Mouse (Mus musculus) heart, embryonic 14.5 days (tissue): Measurements from ENCODE around the gene Galnt14. TPM values are rescaled to one million over a fixed set of nuclear protein-coding genes. Genes with fewer than 3 reads are reported as not detected.

Source experiments
- ATAC-seq: fragments of 200-750 bp; cut with Nextera tagmentation; 2 replicates; pipeline ENCODE4 v1.8.0; 2017; ENCODE audit warnings: low read depth, moderate TSS enrichment; ENCODE audit not compliant: insufficient number of reproducible peaks, insufficient read depth, low FRiP score
- H3K27ac ChIP-seq, 2 experiments: fragments of 200-500 bp in 1 of 2; fragments of 300-500 bp in 1 of 2; sonication (generic) in 1 of 2; replicated peaks in 1 of 2; 2 replicates each; pipeline ENCODE4 v1.5.1; 2012 to 2014; ENCODE audit warnings: low read depth in 2 of 2, low read length in 2 of 2, control low read depth in 1 of 2, mild to moderate bottlenecking in 1 of 2, mixed read lengths in 1 of 2; ENCODE audit not compliant: control insufficient read depth in 1 of 2, insufficient read depth in 1 of 2
- H3K27me3 ChIP-seq: fragments of 300-500 bp; sonication (generic); 2 replicates; pipeline ENCODE4 v1.6.1; 2014; ENCODE audit warnings: mild to moderate bottlenecking, low read length, control low read depth; ENCODE audit not compliant: control insufficient read depth, insufficient read depth
- H3K36me3 ChIP-seq: fragments of 300-500 bp; sonication (generic); 2 replicates; pipeline ENCODE4 v1.6.1; 2014; ENCODE audit warnings: mild to moderate bottlenecking, control low read depth, low read length, mixed read lengths; ENCODE audit not compliant: control insufficient read depth, insufficient read depth
- H3K4me1 ChIP-seq, 2 experiments: fragments of 200-500 bp in 1 of 2; fragments of 300-500 bp in 1 of 2; sonication (generic) in 1 of 2; 2 replicates each; pipeline ENCODE4 v1.6.1; 2012 to 2014; ENCODE audit warnings: low read length in 2 of 2, control low read depth in 1 of 2, mixed read lengths in 1 of 2; ENCODE audit not compliant: control insufficient read depth in 2 of 2, insufficient read depth in 2 of 2
- H3K4me2 ChIP-seq: fragments of 300-500 bp; sonication (generic); 2 replicates; pipeline ENCODE4 v1.6.1; 2014; ENCODE audit warnings: mild to moderate bottlenecking, low read length
- H3K4me3 ChIP-seq, 2 experiments: fragments of 200-500 bp in 1 of 2; fragments of 300-500 bp in 1 of 2; sonication (generic) in 1 of 2; 2 replicates each; pipeline ENCODE4 v1.5.1; 2012 to 2014; ENCODE audit warnings: low read length in 2 of 2, mild to moderate bottlenecking in 2 of 2, control low read depth in 1 of 2, low read depth in 1 of 2, moderate library complexity in 1 of 2; ENCODE audit not compliant: control insufficient read depth in 1 of 2, insufficient read depth in 1 of 2
- H3K9ac ChIP-seq: fragments of 300-500 bp; sonication (generic); 2 replicates; pipeline ENCODE4 v1.6.1; 2014; ENCODE audit warnings: mild to moderate bottlenecking, low read length
- H3K9me3 ChIP-seq: fragments of 300-500 bp; sonication (generic); 2 replicates; pipeline ENCODE4 v1.6.1; 2016; ENCODE audit warnings: low read length, control low read depth; ENCODE audit not compliant: control insufficient read depth
- WGBS: fragments of 180-500 bp; shearing (Covaris S2); extraction: QIAGEN DNeasy Blood & Tissue Kit; methylation state at CpG from one replicate; pipeline ENCODE4 v1.1.7; 2014; 5-methylcytosine and 5-hydroxymethylcytosine counted together
- polyA plus RNA-seq: library from polyadenylated mRNA; unstranded; fragments of >200 nt; fragmentation: Nextera tagmentation; extraction: Ambion mirVana; gene quantifications from 2 replicates; pipeline ENCODE4 v1.2.1, GENCODE M21; 2014

Gene Galnt14
- polyA plus RNA-seq, 1 experiment from 2014 or later, result 0.82 TPM

- Histone ChIP-seq H3K4me1 (no peaks in the 10 kb centered on the region), H3K4me2 (no peak overlapping the region), H3K27me3 (no peaks in the 10 kb centered on the region), H3K9me3 (no peaks in the 10 kb centered on the region), H3K4me3 (no peak overlapping the region), H3K9ac (no peak overlapping the region), H3K27ac (no peak overlapping the region), H3K36me3 (no peaks in the 10 kb centered on the region)
- 67% methylated on average over 7 of the region's 7 CpGs for WGBS
- ATAC-seq, result no peak
Observed at GRCm38 (mm10) chr17:73548119-73548518, 162.1 kb downstream of the Galnt14 start.

- Histone ChIP-seq H3K4me1 (no peaks in the 10 kb centered on the region), H3K4me2 (no peak overlapping the region), H3K9ac (no peak overlapping the region), H3K27me3 (no peaks in the 10 kb centered on the region), H3K36me3 (no peaks in the 10 kb centered on the region), H3K9me3 (no peaks in the 10 kb centered on the region), H3K27ac (no peak overlapping the region), H3K4me3 (no peak overlapping the region)
- 58% methylated on average over 2 of the region's 2 CpGs for WGBS
- ATAC-seq, result no peak
Observed at GRCm38 (mm10) chr17:73547483-73547882, 162.8 kb downstream of the Galnt14 start.

GRCm38 (mm10) chr17:73541911-73542310 is 168.3 kb downstream of the Galnt14 start:
- no peak overlapping the region for H3K27ac ChIP-seq
- no peak for ATAC-seq
- no peak overlapping the region for H3K4me3 ChIP-seq
- no peaks in the 10 kb centered on the region for H3K4me1 ChIP-seq
- 83% methylated on average over 9 of the region's 9 CpGs for WGBS
- no peaks in the 10 kb centered on the region for H3K9me3 ChIP-seq
- no peaks in the 10 kb centered on the region for H3K36me3 ChIP-seq
- H3K9ac ChIP-seq, result no peak overlapping the region
- H3K27me3 ChIP-seq, result no peaks in the 10 kb centered on the region
- H3K4me2 ChIP-seq, result no peak overlapping the region

- ATAC-seq, result no peak
- H3K4me1 ChIP-seq, result no peaks in the 10 kb centered on the region
- no peak overlapping the region for H3K27ac ChIP-seq
- no peak overlapping the region for H3K4me2 ChIP-seq
- H3K36me3 ChIP-seq, result no peaks in the 10 kb centered on the region
- no peak overlapping the region for H3K4me3 ChIP-seq
- no peak overlapping the region for H3K9ac ChIP-seq
- 25% methylated on average over 1 of the region's 1 CpGs for WGBS
- no peaks in the 10 kb centered on the region for H3K9me3 ChIP-seq
- H3K27me3 ChIP-seq, result no peaks in the 10 kb centered on the region
Observed at GRCm38 (mm10) chr17:73541233-73541570, 169.1 kb downstream of the Galnt14 start.

- H3K9ac ChIP-seq, result no peak overlapping the region
- no peak for ATAC-seq
- H3K4me3 ChIP-seq, result no peak overlapping the region
- WGBS, result 48% methylated on average over 14 of the region's 14 CpGs
- H3K27ac ChIP-seq, result no peak overlapping the region
- H3K4me2 ChIP-seq, result no peak overlapping the region
- H3K36me3 ChIP-seq, result no peaks in the 10 kb centered on the region
- H3K9me3 ChIP-seq, result no peaks in the 10 kb centered on the region
- no peaks in the 10 kb centered on the region for H3K27me3 ChIP-seq
- H3K4me1 ChIP-seq, result no peaks in the 10 kb centered on the region
Observed at GRCm38 (mm10) chr17:73540409-73541232, 169.6 kb downstream of the Galnt14 start.

- ATAC-seq, result no peak
- no peak overlapping the region for H3K9ac ChIP-seq
- no peaks in the 10 kb centered on the region for H3K27me3 ChIP-seq
- H3K4me2 ChIP-seq, result no peak overlapping the region
- 75% methylated on average over 2 of the region's 2 CpGs for WGBS
- no peaks in the 10 kb centered on the region for H3K9me3 ChIP-seq
- no peaks in the 10 kb centered on the region for H3K36me3 ChIP-seq
- no peak overlapping the region for H3K27ac ChIP-seq
- no peak overlapping the region for H3K4me3 ChIP-seq
- no peaks in the 10 kb centered on the region for H3K4me1 ChIP-seq
Observed at GRCm38 (mm10) chr17:73531896-73532295, 178.4 kb downstream of the Galnt14 start.

- H3K4me1 ChIP-seq, result no peaks in the 10 kb centered on the region
- H3K27ac ChIP-seq, result no peak overlapping the region
- H3K36me3 ChIP-seq, result no peaks in the 10 kb centered on the region
- ATAC-seq, result no peak
- H3K9me3 ChIP-seq, result no peaks in the 10 kb centered on the region
- 92% methylated on average over 7 of the region's 7 CpGs for WGBS
- H3K27me3 ChIP-seq, result no peaks in the 10 kb centered on the region
- no peak overlapping the region for H3K4me3 ChIP-seq
- no peak overlapping the region for H3K9ac ChIP-seq
- no peak overlapping the region for H3K4me2 ChIP-seq
Observed at GRCm38 (mm10) chr17:73522169-73522568, 188.1 kb downstream of the Galnt14 start.

GRCm38 (mm10) chr17:73519350-73519749 is 190.9 kb downstream of the Galnt14 start:
- WGBS, result 79% methylated on average over 5 of the region's 5 CpGs
- Histone ChIP-seq H3K27ac (no peak overlapping the region), H3K9ac (no peak overlapping the region), H3K4me1 (no peaks in the 10 kb centered on the region), H3K36me3 (no peaks in the 10 kb centered on the region), H3K4me3 (no peak overlapping the region), H3K27me3 (no peaks in the 10 kb centered on the region), H3K9me3 (no peaks in the 10 kb centered on the region), H3K4me2 (no peak overlapping the region)
- ATAC-seq, result no peak
